Mouse (Mus musculus) gonadal fat pad, adult 2 months (tissue): ENCODE measurements around the gene Zdhhc24. TPM values are rescaled to one million over a fixed set of nuclear protein-coding genes. Genes with fewer than 3 reads are reported as not detected.

ENCODE experiments used
- polyA plus RNA-seq: library from polyadenylated mRNA; depleted of rRNA; stranded (reverse); fragments of >200 nt; gene quantifications from 2 replicates; pipeline ENCODE4 v1.2.3, GENCODE M21; 2012; rRNA removed

Gene Zdhhc24
- polyA plus RNA-seq, 1 experiment: 38.7 TPM

Other genes with a start within 250 kb of the Zdhhc24 start
- 1.0 and 3.3 TPM in 2 replicates for gene Gm960, start 180.0 kb upstream of the Zdhhc24 start, polyA plus RNA-seq
- 3.2 and 5.0 TPM in 2 replicates for gene Sptbn2, start 167.5 kb upstream of the Zdhhc24 start, polyA plus RNA-seq
- gene Rbm4b, start 122.2 kb upstream of the Zdhhc24 start, polyA plus RNA-seq: 7.6 and 8.0 TPM in 2 replicates
- gene Rbm4, start 84.8 kb upstream of the Zdhhc24 start, polyA plus RNA-seq: 37.5 and 38.3 TPM in 2 replicates
- 15.7 and 22.5 TPM in 2 replicates for gene Gm21992, start 67.1 kb upstream of the Zdhhc24 start, polyA plus RNA-seq
- 33.6 and 35.1 TPM in 2 replicates for gene Rbm14, start 67.0 kb upstream of the Zdhhc24 start, polyA plus RNA-seq
- 50.6 and 67.6 TPM in 2 replicates for gene Ccs, start 39.3 kb upstream of the Zdhhc24 start, polyA plus RNA-seq
- 0.22 and 0.36 TPM in 2 replicates for gene Ccdc87, start 39.3 kb upstream of the Zdhhc24 start, polyA plus RNA-seq
- 96.1 and 114 TPM in 2 replicates for gene Ctsf, start 23.5 kb upstream of the Zdhhc24 start, polyA plus RNA-seq
- gene Actn3, start 759 bp upstream of the Zdhhc24 start, polyA plus RNA-seq: 3.0 and 4.9 TPM in 2 replicates
- gene Bbs1, start 28.0 kb downstream of the Zdhhc24 start, polyA plus RNA-seq: 4.2 and 6.4 TPM in 2 replicates
- gene Dpp3, start 49.6 kb downstream of the Zdhhc24 start, polyA plus RNA-seq: 87.4 and 96.6 TPM in 2 replicates
- gene Peli3, start 64.5 kb downstream of the Zdhhc24 start, polyA plus RNA-seq: 5.1 and 6.7 TPM in 2 replicates
- 37.4 and 39.9 TPM in 2 replicates for gene Mrpl11, start 83.5 kb downstream of the Zdhhc24 start, polyA plus RNA-seq
- 1.0 and 1.2 TPM in 2 replicates for gene Npas4, start 111.6 kb downstream of the Zdhhc24 start, polyA plus RNA-seq
- 4.3 and 5.1 TPM in 2 replicates for gene Slc29a2, start 145.2 kb downstream of the Zdhhc24 start, polyA plus RNA-seq
- gene B4gat1, start 160.2 kb downstream of the Zdhhc24 start, polyA plus RNA-seq: 28.6 and 30.4 TPM in 2 replicates
- 0.34 and 0.65 TPM in 2 replicates for gene AC124502.3, start 160.2 kb downstream of the Zdhhc24 start, polyA plus RNA-seq
- 33.0 TPM in 2 replicates for gene Brms1, start 162.7 kb downstream of the Zdhhc24 start, polyA plus RNA-seq
- gene Rin1, start 171.8 kb downstream of the Zdhhc24 start, polyA plus RNA-seq: 5.3 and 7.8 TPM in 2 replicates
- 27.7 and 39.6 TPM in 2 replicates for gene Cd248, start 189.4 kb downstream of the Zdhhc24 start, polyA plus RNA-seq
- gene Tmem151a, start 206.9 kb downstream of the Zdhhc24 start, polyA plus RNA-seq: 2.9 and 3.4 TPM in 2 replicates
- 174 and 196 TPM in 2 replicates for gene Yif1a, start 209.9 kb downstream of the Zdhhc24 start, polyA plus RNA-seq
- gene Cnih2, start 219.9 kb downstream of the Zdhhc24 start, polyA plus RNA-seq: 0.93 and 2.4 TPM in 2 replicates
- gene Rab1b, start 228.4 kb downstream of the Zdhhc24 start, polyA plus RNA-seq: 240 and 272 TPM in 2 replicates
- gene Klc2, start 239.9 kb downstream of the Zdhhc24 start, polyA plus RNA-seq: 34.7 and 39.3 TPM in 2 replicates